Mouse (Mus musculus): ENCODE measurements at regions not wholly inside any gene's neighbourhood (a gene's known extent, or its start where the extent isn't known, plus 50 kb on each side); places are given as distances from the start of the nearest gene placed in this dataset.
"Not testable (repeated sequence)": the region's sequence is repeated elsewhere in the genome, so short reads cannot be mapped to it uniquely, and the experiment has no call there.

DNA sequence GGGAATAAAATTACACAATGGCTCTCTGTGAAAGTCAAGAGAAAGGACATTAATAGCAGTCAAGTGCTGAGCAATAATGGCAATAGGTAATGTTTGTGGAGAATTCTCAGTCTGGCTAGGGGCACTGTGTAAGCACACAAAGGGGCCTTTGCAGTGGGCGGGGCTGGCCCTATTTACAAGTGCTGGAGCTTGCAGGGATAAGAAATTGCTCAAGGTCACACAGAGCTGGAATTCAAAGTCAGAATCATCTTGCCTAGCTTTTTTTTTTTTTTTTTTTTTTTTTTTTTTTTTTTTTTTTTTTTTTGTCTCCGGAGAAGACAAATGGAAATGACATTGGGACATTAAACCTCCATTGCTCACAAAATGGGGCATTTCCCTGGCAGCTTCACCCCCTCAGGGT is 253.9 kb upstream of the Pld5 start:
- no peak for DNase-seq (ENCODE audit: extremely low spot score in 1 of 2, low spot score in 2 of 2)
- intact Hi-C loops (cut with DNase I): no loop called here

DNA sequence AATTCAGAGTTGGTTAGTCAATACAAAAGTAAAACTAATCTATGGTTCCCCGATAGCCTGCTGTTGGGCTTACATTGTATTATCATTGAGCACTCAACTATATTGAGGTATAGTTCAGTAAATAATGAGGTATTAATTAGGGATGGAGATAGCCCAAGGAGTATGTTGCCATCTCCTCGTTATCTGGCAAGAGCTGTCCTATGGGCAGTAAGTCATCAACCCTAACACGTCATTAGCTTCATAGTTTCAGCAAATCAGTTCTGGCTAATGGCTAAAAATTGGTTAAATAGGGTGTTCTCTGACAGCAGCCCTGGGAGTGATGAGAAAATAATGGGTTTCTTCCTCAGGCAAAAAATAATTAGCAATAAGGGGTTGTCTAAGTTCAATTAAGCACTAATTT is 236.4 kb upstream of the Pld5 start:
- intact Hi-C loops (cut with DNase I): no loop called here
- no peak for DNase-seq (ENCODE audit: extremely low spot score in 1 of 2, low spot score in 2 of 2)

DNA sequence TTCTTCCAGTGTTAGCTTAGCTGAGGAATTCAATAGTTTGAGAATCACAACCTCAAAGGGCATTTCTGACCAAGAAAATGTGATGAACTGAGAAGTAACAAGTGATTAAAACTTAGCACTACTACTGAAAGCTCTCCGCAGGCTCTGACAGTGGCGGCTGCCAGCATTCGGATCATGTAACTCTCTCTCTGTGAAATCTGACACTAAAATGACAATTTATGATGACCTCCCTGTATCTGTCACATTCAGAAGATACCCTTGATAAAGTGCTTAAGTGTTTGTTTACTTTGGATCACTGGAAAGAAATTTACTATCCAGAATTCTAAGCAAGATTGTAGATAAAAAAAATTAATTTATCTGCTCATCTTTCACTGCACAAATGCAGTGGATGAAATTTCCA is 230.3 kb upstream of the Pld5 start:
- intact Hi-C loops (cut with DNase I): no loop called here
- no peak for DNase-seq (ENCODE audit: extremely low spot score in 1 of 2, low spot score in 2 of 2)

DNA sequence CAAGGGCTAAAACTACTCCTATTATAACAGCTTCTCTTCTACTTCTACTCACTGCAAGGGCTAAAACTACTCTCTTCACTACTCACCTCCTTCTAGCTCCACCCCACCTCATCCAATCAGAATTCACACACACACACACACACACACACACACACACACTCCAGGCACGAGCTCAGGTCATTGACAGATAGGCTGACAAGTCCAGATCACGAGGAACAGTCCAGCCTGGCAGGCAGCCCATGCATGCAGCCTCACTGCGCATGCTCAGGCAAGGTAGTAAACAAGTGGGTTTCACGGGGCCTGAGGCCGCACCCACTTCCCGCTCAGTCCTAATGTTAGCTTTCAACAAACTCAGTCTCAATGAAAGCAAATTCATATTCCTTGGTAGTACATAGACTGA is 229.6 kb upstream of the Pld5 start:
- intact Hi-C loops (cut with DNase I); DNase-seq (ENCODE audit: extremely low spot score in 1 of 2, low spot score in 2 of 2): not testable (repeated sequence)

DNA sequence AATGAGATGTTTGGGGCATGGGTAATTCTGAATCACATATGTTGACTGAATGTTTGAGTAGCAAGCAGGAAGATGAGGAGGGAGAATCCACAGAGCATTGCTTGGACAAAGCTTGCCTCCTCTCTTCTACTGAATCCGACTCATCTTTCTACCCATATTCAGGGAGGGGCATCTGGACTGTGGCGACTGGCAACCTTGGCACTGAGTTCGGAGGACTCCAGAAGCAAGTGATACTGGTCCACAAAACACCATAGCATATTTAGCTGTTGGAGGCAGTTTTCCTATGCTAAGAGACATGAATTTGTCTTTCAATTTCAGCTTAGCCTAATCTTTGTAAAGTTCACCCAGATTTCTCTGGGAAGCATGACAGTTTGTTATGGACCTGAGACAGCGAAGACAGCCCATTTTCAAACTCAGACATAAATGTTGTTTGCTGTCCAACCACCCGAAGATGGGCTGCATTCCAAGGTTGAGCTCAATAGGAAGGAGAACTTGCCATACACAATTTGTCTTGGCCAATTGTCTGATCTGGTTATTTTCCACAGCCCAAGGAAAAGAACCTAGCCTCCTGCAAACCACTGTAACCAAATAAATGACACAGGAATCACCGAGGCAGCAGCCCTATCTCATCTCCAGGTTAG is 224.0 kb upstream of the Pld5 start:
- intact Hi-C loops (cut with DNase I): no loop called here
- no peak for DNase-seq (ENCODE audit: extremely low spot score in 1 of 2, low spot score in 2 of 2)

DNA sequence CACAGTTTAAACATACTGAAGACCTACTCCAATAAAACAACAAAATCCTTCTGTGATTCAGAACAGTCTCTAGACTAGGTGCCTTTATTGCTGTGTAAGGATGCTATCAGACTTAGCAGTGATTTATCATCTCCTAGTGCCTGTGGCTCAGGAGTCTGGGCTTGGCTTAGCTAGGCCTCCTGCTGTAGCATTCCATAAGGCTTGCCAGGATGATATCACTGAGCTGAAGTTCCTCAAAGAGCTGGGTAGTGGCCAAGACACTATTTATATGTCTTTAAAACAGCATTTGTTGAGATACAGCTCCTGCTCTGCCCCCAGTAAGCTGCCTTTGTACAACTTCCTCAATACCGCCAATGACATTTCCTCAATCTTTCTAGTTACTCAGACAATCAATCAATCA is 193.4 kb upstream of the Pld5 start:
- DNase-seq (ENCODE audit: extremely low spot score in 1 of 2, low spot score in 2 of 2): peak in 1 of 2 experiments; percentile 6
- intact Hi-C loops (cut with DNase I): no loop called here

DNA sequence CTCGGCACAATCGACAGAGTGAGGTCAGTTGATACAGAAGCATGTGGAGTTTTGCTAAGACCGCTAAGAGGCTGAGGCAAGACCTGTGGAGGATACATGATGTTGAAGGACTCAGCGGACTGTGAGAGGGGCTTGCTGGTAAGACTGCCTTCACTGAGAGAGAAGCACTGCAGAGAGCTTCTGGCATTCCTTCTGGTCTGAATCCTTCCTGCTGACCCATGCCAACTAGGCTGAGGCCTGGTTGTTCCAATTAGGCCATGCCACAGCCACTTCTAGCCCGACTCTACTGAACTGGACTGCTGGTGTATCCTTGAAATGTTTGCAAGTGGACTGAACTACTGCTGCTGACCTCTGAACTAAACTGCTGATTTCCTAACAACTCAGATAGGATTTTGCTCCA is 187.0 kb upstream of the Pld5 start:
- intact Hi-C loops (cut with DNase I): no loop called here
- no peak for DNase-seq (ENCODE audit: extremely low spot score in 1 of 2, low spot score in 2 of 2)

DNA sequence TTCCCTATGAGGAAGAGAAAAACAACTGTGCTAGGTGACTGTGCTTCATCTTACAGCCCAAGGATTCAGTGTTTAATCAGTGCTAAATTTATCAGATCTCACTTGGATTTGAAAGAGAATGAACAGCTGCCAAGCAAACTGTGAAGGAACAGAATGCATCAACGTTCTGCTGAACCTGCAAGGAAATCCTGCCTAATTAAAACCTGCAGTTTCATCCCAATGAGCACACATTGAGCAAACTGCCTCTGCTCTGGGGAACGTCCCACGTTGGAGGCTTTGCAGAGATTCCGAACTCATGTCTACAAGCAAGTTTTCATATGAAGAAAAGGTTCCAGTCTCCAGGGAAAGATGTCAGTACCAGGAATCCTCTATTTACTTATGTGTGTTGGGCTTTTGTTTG is 171.6 kb upstream of the Pld5 start:
- no peak for DNase-seq (ENCODE audit: extremely low spot score in 1 of 2, low spot score in 2 of 2)

DNA sequence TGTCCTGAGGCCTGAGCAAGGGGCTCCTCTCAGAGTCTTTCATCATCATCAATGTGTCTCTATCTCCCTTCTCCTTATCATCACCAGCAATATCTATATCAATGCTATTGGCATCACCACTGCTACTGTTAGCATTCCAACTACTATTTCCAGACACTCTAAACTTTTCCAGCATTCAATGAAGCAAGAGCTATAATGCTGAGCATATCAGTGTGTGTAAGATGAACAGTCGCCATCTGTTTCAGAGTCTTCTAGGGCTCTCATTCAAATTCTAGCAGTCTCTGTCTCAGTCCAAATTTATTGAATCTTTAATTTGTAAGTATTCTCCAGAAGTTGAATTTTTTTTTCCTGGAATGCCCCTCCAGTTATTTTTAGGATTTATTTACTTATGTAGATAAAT is 168.6 kb upstream of the Pld5 start:
- peak in 1 of 2 experiments; percentile 8 for DNase-seq (ENCODE audit: extremely low spot score in 1 of 2, low spot score in 2 of 2)
- intact Hi-C loops (cut with DNase I): no loop called here

More for the DNA sequence above, 171.6 kb upstream of the Pld5 start:
- intact Hi-C loops (cut with DNase I): no loop called here

DNA sequence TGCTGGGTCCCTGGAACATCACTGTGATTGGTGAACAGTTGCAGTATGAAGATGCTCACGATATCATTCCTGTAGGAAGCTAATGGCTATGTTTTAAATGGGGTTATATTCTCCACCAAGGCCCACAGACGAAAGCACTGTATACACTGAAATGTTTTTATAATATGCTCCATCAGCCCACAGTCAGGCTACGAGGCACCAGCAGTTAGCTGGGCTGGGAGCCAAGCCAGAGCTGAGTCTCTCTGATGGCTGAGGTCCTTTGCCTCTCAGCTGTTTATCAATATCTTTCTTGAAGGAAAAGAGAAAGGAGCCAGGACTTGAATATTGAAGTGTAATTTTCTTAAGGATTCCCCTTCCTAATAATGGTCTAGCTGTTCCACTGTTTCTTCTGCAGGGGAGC is 165.1 kb upstream of the Pld5 start:
- peak in 1 of 2 experiments; percentile 29 for DNase-seq (ENCODE audit: extremely low spot score in 1 of 2, low spot score in 2 of 2)
- intact Hi-C loops (cut with DNase I): no loop called here

DNA sequence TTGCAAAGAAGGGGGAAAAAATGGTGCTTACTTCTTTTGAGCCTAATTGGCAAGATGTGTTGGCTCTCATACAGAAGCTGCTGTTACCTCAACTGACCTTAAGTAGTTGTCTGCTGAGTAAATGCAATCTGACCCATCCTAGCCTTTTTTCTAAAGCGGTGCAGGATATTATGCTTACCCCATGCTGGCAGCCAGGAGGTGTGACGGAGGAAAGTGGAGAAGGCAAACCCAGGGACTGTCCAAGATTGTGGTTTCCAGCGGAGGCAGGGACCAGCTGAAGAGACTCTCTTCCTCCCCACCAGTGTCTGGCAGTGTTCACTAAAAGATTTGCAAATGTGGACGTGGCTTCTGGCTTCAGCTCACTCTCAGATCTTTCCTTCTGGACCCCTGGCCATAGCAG is 152.7 kb upstream of the Pld5 start:
- DNase-seq (ENCODE audit: extremely low spot score in 1 of 2, low spot score in 2 of 2): no peak
- intact Hi-C loops (cut with DNase I): no loop called here

DNA sequence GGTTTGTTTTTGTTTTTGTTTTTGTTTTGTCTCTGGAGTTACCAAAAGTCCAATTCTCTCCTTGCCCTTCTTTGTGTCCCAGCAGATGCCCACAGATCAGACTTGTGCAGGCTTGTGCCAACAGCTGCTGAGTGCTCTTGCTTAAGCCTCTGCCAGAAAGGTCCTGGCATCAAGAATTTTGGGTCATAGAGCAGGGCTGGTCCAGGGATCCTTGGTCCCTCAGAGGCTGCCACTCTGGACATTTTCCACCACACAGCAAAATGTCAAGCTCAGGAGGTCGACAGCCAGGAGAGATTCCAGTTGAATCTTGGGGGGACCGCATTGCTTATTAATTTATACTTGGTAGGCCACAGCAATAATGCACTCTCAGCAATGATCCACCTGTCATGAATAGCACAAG is 151.9 kb upstream of the Pld5 start:
- intact Hi-C loops (cut with DNase I): no loop called here
- DNase-seq (ENCODE audit: extremely low spot score in 1 of 2, low spot score in 2 of 2): no peak

DNA sequence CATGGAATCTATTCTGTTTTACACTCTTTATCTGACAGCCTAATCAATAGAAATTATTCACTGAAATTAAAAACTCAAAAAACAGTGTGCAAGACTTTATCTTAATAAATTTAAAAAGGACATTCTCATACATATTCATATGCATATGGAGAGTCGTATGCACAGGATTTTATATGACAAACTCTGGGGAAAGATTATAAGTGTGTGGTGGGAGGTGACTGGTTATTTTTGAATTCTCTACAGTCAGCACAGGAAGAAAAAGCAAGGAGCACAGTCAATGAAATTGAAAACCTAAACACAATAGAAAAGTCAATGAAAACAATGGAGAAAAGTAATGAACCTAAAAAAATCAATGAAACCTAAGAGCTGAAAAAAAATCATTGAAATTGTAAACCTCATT is 142.1 kb upstream of the Pld5 start:
- intact Hi-C loops (cut with DNase I): no loop called here
- DNase-seq (ENCODE audit: extremely low spot score in 1 of 2, low spot score in 2 of 2): no peak

DNA sequence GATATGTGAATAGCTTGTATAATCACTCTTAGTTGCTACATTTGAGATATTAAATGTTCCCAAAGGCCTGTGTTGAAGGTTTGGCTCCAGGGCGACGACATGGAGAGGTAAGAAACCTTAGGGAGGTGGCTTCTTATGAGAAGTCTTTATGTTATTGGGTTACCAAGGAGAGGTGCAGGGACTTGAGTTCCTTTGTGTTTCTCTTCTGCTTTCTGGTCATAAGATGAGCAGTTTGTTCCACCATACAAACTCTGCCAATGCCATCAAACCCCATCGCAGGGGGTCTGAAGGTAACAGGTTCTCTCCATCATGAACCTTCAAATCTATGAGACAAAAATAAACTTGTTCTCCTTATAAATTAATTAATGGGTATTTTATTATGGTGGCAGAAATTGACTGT is 129.0 kb upstream of the Pld5 start:
- intact Hi-C loops (cut with DNase I): no loop called here
- DNase-seq (ENCODE audit: extremely low spot score in 1 of 2, low spot score in 2 of 2): no peak

DNA sequence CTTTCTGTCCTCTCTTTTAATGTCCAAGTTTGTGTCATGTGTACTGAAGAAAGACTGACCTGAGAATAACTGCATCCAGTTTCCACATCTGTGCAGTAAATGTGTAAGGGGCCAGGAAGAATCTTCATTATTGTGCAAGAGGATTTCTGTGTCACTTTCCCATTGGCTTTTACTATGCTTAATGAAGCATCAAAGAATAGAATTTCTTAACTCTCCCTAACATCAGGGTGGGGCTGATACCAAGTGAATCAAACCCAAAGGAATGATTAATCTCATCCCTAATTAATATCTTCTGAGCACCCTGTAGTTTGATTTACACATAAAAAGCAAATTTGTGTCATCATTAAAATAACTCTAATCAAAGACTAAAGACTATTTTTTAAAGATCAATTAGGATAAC is 104.5 kb upstream of the Pld5 start:
- intact Hi-C loops (cut with DNase I): no loop called here
- DNase-seq (ENCODE audit: extremely low spot score in 1 of 2, low spot score in 2 of 2): no peak

DNA sequence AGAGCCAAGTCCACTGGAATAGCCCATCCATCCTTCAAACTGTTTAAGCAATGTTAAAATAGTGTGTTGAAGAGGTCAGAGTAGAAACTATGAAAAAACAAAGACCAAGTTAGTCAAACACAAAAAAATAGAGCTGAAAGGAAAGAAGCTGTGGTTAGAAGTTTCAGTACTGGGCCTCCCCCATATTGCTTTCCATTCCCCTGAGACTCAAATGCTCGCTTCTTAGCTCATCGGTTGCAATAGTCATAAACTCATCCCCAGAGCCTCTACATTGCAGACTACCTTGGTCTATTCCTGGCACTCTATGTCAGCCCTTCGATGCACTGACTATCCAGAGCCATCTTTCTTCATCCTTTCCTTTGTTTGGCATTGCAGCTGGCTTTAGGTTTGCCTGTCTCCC is 91.8 kb upstream of the Pld5 start:
- intact Hi-C loops (cut with DNase I): no loop called here
- no peak for DNase-seq (ENCODE audit: extremely low spot score in 1 of 2, low spot score in 2 of 2)

DNA sequence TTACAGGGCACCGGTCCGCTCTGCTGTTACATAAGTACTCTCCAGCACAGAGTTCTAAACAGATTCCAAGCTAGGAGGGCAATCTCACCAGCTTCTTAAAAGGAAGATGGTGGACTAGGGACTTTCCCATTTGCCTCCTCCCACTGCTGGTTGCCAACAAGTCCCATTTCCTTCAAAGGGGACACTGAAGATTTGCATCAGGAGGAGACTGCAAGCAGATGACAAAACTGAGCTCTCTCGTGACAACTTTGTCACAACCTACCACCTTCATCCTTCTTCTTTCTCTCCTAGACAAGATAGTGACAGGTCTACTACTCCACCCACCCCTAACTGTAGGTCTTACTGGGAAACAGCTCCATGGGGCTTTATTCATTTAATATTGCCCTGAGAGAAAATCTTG is 85.8 kb upstream of the Pld5 start:
- no peak for DNase-seq (ENCODE audit: extremely low spot score in 1 of 2, low spot score in 2 of 2)
- intact Hi-C loops (cut with DNase I): no loop called here

DNA sequence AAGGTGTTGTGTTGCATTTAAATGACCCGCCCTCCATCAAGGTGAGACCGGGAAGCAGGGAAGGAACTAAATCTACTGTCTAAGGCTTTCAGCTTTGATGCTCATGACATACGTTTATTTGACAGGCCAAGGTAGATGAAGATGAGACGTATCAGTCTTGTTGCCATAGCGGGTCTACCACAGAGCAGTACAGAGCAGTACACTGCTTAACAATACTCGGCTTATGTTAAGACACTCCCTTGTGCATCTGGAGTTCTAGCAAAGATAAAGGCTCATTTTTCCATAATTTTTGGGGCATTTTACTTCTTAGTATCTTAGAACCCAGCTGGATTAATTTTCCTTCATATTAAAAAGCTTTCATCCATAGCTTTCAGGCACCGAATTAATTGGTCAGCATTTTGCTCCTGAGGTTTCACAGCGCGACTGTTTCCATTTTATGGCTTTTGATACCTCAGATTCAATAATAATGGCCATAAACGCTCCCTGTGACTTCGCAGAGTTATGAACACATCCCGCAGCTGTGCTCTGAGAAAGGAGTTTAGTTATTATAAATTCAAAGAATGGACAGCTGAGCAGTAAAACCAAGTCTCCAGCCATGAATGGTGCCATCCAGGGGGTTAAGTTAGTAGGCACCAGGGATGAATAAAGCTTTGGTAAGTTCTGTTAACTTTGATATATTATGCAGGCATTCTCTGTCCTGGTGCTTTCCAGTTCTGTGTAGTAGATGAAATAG is 85.0 kb upstream of the Pld5 start:
- DNase-seq (ENCODE audit: extremely low spot score in 1 of 2, low spot score in 2 of 2): no peak
- intact Hi-C loops (cut with DNase I): no loop called here

DNA sequence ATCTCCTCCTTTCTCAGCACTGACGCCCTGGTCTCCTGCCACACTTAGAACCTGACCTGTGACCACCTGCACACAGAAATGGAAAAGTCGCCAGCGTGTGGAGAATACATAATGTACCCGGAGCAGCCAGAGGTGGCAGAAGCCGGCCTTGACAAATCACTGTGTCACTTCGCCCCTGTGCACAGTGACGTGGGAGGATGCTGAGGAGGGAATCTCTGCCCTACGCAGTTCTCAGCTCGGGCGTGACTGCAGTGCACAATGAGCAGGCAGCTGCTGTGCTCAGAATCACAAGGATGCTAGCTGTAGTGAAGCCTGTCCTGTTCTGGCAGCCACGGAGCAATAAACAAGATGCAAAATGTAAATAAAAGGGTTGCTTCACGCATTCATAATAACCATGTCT is 80.2 kb upstream of the Pld5 start:
- peak; percentile 2 to 23 for DNase-seq (ENCODE audit: extremely low spot score in 1 of 2, low spot score in 2 of 2)
- intact Hi-C loops (cut with DNase I): no loop called here

DNA sequence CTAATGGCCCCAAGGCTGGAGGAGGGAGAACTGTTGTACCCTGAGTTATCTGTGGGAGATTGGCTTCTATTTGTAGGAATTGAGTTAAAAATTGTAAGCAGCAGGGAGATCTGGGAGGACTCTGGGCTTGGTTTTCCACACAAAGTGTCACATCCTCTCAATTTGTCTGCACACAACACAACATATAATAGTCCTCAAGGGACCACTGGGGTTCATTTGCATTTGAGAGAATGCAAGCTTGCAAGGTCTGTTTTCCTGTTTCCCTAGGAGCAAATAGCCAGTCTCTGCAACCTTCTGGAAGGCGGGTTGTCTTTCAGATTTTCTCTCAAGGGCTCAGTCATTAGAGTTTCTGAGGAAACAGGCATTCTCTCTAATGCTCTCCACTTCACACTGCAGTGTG is 79.8 kb upstream of the Pld5 start:
- intact Hi-C loops (cut with DNase I): no loop called here
- DNase-seq (ENCODE audit: extremely low spot score in 1 of 2, low spot score in 2 of 2): no peak

DNA sequence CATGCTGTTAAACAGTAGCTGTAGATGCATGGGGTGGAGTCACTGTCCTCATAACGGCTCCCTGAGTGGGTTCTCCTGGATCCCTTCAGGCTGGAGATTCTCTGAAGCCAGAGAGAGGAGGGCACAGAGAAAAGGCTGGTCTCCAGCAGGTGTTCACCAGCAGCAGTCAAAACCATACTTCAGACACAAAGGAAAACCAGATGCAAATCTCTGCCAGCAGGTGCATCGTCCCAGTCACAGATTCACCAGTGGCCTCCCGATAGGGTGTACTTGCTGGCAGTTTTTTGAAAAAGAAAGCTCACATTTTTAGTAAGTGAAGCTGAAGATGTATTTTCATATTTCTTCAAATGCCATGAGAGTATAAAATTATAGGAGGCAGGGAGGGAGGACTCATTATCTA is 77.6 kb upstream of the Pld5 start:
- intact Hi-C loops (cut with DNase I): no loop called here

More for the DNA sequence above, 77.6 kb upstream of the Pld5 start:
- no peak for DNase-seq (ENCODE audit: extremely low spot score in 1 of 2, low spot score in 2 of 2)

All from left cerebral cortex, postnatal 10 days (tissue).